Mouse (Mus musculus): ENCODE measurements around the gene Pif1.

The Pif1 gene

DNA sequence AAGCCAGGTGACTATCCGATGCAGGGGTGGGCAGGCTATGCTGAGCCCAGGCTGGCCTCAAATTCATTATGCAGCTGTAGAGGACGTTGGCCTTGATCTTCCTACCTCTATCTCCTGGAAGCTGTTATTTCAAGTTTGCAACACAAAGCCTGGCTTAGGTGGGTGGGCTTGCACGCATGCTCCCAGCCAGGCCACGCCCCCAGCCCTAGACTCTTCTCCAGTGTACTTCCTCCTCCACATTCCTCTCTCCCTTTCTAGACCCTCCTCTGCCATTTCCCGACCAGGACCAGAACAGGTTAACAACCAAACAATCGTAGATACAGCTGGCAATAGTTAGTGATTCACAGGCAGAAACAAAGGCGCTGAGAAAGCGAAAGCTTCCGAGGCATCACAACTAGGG lies 6.6 kb downstream of the Pif1 start:
- DNase-seq (ENCODE audit: low spot score in 2 of 2) = no peak

DNA sequence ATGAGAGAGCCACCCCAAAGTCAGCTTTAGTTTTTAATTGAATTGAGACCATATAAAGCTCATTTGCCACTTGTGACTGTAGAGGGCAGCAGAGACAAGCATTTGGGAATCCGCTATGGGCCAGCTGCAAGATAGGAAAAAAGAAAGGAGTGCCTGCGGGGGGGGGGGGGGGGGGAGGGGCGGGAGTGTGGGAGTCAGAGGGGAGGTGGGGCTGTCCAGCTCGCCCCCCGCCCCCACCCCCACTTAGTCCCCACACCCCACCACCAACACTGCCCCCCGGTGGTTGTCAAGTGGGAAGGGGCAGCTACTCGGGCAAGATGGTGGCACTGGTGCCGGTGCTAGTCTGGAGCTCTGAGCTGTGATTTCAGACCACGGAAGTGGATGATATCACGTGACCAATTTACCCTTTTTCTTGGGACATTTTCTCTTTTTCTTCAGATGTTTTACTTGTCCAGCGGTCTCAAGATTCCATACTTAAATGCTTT lies 11.8 kb downstream of the Pif1 start:
- DNase-seq (ENCODE audit: low spot score in 2 of 2) = peak in 1 of 2 experiments; percentile 53

- no peak for DNase-seq (ENCODE audit: low spot score in 2 of 2)
Measured at GRCm38 (mm10) chr9:65600951-65601350, 14.0 kb downstream of the Pif1 start.

DNA sequence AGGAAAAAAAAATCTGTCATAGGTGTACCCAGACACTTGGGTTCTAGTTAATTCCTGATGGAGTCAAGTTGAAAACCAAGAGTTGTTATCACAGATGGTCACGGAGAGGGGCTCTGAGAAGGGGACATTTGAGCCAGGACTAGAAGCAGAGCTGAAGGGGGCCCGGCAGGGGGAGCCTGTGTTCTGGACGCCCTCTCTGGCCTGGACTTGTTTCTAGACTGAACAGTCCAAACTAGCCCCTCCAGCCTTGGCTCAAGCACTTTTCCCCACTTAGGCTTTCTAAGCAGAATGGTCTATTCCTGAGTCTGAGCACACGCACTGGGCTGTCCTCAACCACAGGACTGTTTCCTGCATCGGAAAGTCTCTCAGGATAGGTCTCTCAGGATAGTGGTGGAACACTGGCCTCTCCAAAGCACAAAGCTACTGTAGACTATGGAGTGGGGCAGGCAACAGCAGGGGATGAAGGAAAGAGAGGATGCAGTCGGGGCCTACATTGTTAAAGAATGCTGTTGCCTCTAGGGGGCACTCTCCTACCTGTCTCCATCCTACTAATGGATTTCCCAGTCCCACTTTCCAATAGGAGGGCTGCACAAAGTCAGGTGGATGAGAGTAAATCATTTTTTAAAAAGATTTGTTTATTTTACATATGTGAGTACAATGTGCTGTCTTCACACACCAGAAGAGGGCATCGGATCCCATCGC lies 16.6 kb downstream of the Pif1 start:
- DNase-seq (ENCODE audit: low spot score in 2 of 2) = no peak

GRCm38 (mm10) chr9:65605471-65606136 lies 18.6 kb downstream of the Pif1 start:
- peak; percentile 32 to 65 for DNase-seq (ENCODE audit: low spot score in 2 of 2)

GRCm38 (mm10) chr9:65606321-65607109 lies 19.6 kb downstream of the Pif1 start:
- DNase-seq (ENCODE audit: low spot score in 2 of 2) = no peak

DNA sequence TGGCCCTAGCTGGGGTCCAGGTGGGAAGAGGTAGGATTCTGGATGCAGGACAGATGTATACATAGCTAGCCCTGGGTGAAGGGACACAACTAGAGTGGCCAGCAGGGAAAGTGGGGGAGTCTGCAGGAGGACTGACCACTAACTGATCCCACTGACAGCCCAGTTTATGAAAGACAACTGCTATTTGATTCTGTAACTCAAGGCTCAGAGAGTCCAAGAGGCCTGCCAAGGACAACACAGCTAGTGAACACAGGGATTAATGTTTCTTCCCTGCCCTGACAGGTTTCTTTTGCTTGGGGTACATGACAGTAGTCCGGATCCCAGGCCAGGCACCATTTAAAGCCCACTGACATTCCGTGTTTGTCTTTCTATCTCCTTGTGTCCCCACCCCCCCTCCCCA lies 20.2 kb downstream of the Pif1 start:
- DNase-seq (ENCODE audit: low spot score in 2 of 2) = no peak

DNA sequence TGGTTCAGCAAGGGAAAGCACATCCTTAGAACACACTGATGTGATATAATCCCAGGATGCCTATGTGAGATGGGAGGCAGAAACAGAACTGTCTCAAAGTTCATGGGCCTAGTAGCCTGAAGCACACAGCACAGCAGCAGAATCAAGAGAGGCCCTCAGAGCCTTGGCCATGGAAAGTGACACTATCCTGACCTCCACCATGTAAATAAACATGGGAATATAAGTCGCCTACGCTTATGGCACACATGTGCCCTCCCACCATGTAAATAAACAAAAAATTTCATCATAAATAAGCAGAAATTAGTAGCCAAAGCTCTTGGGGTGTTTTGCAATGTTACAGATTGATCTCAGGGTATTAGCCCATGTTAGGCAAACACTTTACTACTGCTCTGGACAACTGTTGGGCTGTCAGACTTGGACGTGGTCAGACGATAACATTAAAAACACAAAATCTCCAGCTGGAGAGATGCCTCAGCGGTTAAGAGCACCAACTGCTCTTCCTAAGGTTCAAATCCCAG lies 25.1 kb downstream of the Pif1 start:
- no peak for DNase-seq (ENCODE audit: low spot score in 2 of 2)

- DNase-seq (ENCODE audit: low spot score in 2 of 2) = no peak
Measured at GRCm38 (mm10) chr9:65613098-65613497, 26.1 kb downstream of the Pif1 start.

- no peak for DNase-seq (ENCODE audit: low spot score in 2 of 2)
Measured at GRCm38 (mm10) chr9:65619311-65619710, 32.4 kb downstream of the Pif1 start.

GRCm38 (mm10) chr9:65621196-65621595 lies 34.2 kb downstream of the Pif1 start:
- no peak for DNase-seq (ENCODE audit: low spot score in 2 of 2)

DNA sequence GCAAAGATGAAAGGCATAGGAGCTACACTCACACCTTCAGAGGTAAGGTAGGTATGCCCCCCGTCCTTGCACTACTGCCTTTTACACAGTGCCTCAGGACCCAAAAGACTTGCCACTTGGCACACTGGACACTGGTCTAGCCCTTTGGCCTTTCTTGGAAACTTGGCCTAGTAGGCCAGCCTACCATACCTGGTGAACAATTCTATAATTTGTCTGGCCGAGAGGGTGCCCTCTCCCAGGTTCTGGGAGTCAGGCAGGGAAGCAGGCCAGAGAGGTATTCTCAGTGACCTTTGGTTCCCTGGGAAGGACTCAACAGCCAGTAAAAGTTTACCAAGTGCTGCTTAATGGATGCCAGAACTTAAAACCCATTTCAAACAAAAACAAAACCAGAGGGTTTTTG lies 34.7 kb downstream of the Pif1 start:
- no peak for DNase-seq (ENCODE audit: low spot score in 2 of 2)

- no peak for DNase-seq (ENCODE audit: low spot score in 2 of 2)
Measured at GRCm38 (mm10) chr9:65622826-65623225, 35.9 kb downstream of the Pif1 start.

DNA sequence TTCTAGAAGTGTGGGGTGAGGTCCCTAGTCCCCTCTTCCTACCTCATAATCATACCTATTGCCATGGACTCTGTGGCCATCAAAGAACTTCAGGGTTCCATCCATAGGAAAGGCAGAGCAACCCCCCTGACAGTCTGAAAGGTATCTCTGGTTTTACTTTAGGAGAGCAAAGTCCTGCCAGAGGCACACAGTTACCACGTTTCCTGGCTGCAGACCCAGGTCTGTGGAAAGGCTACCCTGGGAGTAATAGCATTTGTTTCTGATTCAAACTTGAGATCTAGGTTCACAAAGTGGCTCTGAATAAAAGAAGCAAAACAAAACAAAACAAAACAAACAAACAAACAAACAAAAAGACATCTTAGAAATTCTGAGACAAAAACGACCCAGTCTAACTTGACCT lies 37.3 kb downstream of the Pif1 start:
- no peak for DNase-seq (ENCODE audit: low spot score in 2 of 2)

DNA sequence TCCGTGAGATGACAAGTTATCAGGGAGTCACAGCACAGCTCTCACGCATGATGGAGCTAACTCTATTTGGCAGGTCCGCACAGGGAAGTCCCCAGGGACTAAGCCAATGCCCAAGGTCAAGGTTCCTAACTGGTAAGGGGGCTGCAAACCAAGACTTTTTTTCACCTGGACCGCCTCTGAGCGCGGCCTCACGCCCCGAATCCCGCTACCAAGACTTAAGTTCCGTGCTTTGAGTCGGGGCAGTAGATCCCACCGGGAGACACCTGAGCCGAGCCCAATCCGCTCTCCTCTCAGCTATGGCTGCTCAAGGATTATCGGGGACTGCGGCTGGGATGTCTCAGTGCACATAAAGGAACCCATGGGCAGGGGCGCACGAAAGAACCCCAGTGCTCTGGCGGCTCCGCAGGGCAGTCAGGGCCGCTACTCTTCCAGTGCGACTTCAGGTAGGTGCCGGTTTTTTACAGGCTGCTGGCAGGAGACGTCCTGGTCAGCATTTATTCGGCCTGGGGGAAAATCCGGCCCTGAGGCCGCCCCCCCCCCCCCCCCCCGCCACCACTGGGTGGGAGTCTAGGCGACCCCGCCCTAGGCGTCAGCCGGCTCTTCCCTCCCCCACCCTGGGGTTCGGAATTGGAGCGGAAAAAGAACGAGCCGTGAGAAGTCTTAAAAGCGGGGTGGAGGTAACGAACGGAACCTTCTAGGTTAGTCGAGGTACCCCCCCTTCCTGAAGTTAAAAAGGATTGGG lies 42.2 kb downstream of the Pif1 start, which contains the start of gene Rbpms2:
Gene Rbpms2, plus strand, starts transcription at position 624 of the 742 bp plus-strand sequence.
- no peak for DNase-seq (ENCODE audit: low spot score in 2 of 2)

DNA sequence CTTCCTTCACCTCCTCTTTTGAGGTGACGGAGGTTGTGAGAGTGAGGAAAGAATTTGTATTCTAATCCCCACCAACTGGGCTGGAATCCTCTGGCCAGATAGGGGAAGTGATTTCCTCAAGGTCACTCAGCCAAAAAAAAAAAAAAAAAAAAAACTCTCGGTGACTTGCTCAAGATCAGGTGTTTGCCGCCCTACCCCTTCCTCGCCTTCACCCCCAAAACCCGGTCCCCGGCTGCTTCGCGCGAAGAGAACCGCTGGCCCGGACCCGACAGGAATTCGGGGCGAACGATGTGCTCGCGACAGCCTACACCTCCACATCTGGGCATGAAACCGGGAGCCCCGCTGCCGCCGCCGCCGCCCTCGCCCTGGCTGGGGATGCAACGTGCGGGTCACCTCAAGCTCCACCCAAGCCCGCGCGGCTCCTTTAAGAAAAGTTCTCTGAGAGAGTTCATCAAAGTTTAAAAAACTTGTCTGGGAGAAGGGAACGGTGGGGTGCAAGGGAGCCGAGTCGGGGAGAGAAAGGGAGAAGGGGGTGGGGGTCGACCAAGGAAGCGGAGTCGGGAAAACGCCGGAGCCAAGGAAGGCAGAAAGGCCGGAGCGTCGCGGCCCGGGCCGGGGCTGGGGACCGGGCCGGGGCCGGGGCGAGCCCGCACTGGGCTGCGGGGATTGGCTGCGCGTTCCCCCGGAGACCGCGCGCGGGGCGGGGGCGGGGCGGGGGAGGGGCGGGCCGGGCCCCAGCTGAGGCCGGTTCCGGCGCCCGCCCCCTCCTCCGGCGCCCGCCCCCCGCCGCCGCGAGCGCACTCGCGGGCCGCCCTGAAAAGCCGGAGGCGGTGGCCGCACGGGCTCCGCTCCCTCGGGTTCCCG lies 43.0 kb downstream of the Pif1 start:
- DNase-seq (ENCODE audit: low spot score in 2 of 2) = no peak

DNA sequence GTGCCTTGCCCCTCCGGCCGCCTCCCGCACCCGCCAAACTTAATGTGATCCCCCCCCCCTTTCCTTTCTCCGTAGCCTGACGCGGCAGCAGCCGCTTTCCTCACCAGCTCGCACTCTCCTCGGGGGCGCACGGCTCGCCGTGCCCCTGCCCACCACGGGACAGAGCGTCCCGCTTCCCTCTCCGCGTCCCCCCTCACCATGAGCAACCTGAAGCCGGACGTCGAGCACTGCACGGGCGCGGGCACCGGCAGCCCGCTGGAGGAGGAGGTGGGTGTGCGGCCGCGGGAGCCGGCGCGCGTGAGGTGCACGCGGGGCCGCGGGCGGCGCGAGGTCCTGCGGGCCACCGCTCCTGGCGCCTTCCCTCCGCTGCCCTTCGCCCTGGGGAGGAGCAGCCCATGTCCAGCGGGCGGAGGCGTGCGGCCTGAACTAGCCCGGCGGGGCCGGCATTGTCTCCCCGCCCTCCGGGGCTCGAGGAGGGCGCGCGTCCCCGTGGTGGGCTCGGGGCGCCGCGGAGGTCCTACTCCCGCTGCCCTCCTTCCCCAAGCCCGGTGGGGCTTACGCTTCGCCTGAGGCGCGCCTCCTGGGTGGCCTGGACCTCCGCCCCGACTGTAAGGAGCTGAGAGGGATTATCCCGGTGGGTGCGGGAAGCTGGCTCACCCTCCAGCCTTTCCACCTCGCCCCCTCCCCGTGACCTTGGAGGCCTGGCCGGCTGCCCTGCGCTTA lies 43.8 kb downstream of the Pif1 start:
- DNase-seq (ENCODE audit: low spot score in 2 of 2) = no peak

DNA sequence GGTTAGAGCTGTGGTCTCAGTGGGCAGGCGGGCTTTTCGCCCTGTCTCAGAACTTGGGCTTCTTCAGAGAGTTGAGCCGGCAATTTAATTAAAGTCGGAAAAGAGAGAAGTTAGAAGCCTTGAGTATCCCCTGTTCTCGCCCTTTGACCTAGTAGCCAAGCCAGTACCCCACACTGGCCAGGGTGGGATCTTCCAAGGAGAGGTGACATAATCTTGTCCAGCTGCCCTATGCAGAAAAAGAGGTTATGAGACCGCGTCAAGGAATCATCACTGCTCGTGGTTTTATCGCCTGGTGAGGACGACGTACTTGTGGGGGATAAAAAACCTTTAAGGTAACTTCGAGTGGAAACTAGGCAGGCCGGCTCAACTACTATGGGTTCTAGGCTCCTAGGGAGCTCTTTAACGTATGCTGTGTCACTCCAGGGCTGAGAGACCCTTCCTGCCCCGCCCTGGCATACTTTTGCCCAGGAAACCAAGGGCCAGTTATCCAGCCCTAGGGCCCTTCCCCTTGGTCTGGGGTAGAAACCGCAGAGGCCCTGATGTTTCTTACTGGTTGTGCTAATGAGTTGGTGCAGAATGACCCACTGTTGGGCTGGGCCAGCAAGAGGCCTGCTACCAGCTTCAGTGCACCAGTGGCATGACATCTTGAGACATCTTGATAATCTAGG lies 44.5 kb downstream of the Pif1 start:
- DNase-seq (ENCODE audit: low spot score in 2 of 2) = no peak

DNA sequence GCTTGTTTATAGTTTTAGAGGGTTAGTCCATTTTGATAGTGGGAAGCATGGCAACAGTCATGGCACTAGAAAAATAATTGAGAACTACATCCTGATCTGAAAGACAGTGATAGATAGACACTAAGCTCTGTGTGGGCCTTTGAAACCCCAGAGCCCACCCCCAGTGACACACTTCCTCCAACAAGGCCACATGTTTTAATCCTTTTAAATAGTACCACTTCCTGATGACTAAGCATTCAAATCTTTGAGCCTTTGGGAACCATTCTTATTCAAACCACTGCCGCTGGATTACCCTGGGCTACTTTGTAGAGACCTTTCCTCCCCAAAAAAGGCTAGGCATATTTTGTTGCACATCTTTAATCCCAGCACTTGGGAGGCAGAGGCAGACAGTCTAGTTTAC lies 48.8 kb downstream of the Pif1 start:
- no peak for DNase-seq (ENCODE audit: low spot score in 2 of 2)
